Mouse (Mus musculus) testis, adult 2 months (tissue): ENCODE data around the gene Atrnl1. TPM values are rescaled to one million over a fixed set of nuclear protein-coding genes. Genes with fewer than 3 reads are reported as not detected.

Experiments used
- H3K27ac ChIP-seq: fragments of 200-500 bp; 2 replicates; pipeline ENCODE4 v1.5.1; 2012; ENCODE audit warnings: low read depth, low read length; ENCODE audit not compliant: control insufficient read depth, insufficient read depth
- H3K27me3 ChIP-seq: fragments of 200-500 bp; 2 replicates; pipeline ENCODE4 v1.6.1; 2012; ENCODE audit warnings: mild to moderate bottlenecking, low read length, moderate library complexity; ENCODE audit not compliant: control insufficient read depth, insufficient read depth
- H3K36me3 ChIP-seq: fragments of 200-500 bp; 2 replicates; pipeline ENCODE4 v1.6.1; 2012; ENCODE audit warnings: mild to moderate bottlenecking, low read length; ENCODE audit not compliant: control insufficient read depth, insufficient read depth
- H3K4me1 ChIP-seq: fragments of 200-500 bp; 2 replicates; pipeline ENCODE4 v1.6.1; 2012; ENCODE audit warnings: low read length; ENCODE audit not compliant: control insufficient read depth, insufficient read depth
- H3K4me3 ChIP-seq: fragments of 200-500 bp; 2 replicates; pipeline ENCODE4 v1.5.1; 2012; ENCODE audit warnings: low read depth, mild to moderate bottlenecking, low read length, moderate library complexity, mixed read lengths; ENCODE audit not compliant: control insufficient read depth
- CTCF ChIP-seq: fragments of 200-500 bp; IDR thresholded peaks from 2 replicates; pipeline ENCODE4 v1.5.1; 2012; ENCODE audit warnings: low read depth, mild to moderate bottlenecking, inconsistent platforms, low read length, moderate library complexity; ENCODE audit not compliant: control insufficient read depth, insufficient read depth, insufficient replicate concordance
- POLR2A ChIP-seq: fragments of 200-500 bp; IDR thresholded peaks from 2 replicates; pipeline ENCODE4 v1.6.1; 2012; ENCODE audit warnings: low read depth, mild to moderate bottlenecking, inconsistent platforms, low read length, moderate library complexity; ENCODE audit not compliant: control insufficient read depth
- polyA plus RNA-seq: library from polyadenylated mRNA; depleted of rRNA; stranded (reverse); fragments of >200 nt; gene quantifications from 2 replicates; pipeline ENCODE4 v1.2.3, GENCODE M21; 2012

Gene Atrnl1
- polyA plus RNA-seq, 1 experiment: 3.8 TPM

GRCm38 (mm10) chr19:58099539-58099938 is 488.7 kb downstream of the Atrnl1 start:
- TF ChIP-seq POLR2A (no peak), CTCF (no peak)
- H3K27me3 ChIP-seq: no peaks in the 10 kb centered on the region

GRCm38 (mm10) chr19:58100381-58100780 is 489.5 kb downstream of the Atrnl1 start:
- peaks cover 3% of the 10 kb centered on the region; the same call in 1 of the 2 replicates for H3K4me1 ChIP-seq
- H3K27me3 ChIP-seq: no peaks in the 10 kb centered on the region
- no peak overlapping the region for H3K4me3 ChIP-seq
- H3K27ac ChIP-seq: no peak overlapping the region
- no peak for TF ChIP-seq POLR2A
- no peak for TF ChIP-seq CTCF
- H3K36me3 ChIP-seq: no peaks in the 10 kb centered on the region

More at GRCm38 (mm10) chr19:58099539-58099938, 488.7 kb downstream of the Atrnl1 start:
- Histone ChIP-seq H3K4me3 (no peak overlapping the region), H3K4me1 (peaks cover 3% of the 10 kb centered on the region), H3K27ac (no peak overlapping the region), H3K36me3 (no peaks in the 10 kb centered on the region)

- Histone ChIP-seq H3K27me3 (no peaks in the 10 kb centered on the region), H3K36me3 (no peaks in the 10 kb centered on the region), H3K4me3 (no peak overlapping the region), H3K4me1 (no peaks in the 10 kb centered on the region), H3K27ac (no peak overlapping the region)
- TF ChIP-seq CTCF (no peak), POLR2A (no peak)
These were observed 493.7 kb downstream of the Atrnl1 start for GRCm38 (mm10) chr19:58104544-58104943.

- Histone ChIP-seq H3K27me3 (no peaks in the 10 kb centered on the region), H3K4me3 (no peak overlapping the region), H3K27ac (no peak overlapping the region), H3K36me3 (no peaks in the 10 kb centered on the region), H3K4me1 (no peaks in the 10 kb centered on the region)
- no peak for TF ChIP-seq POLR2A
- TF ChIP-seq CTCF: no peak
These were observed 496.8 kb downstream of the Atrnl1 start for GRCm38 (mm10) chr19:58107632-58108031.

DNA sequence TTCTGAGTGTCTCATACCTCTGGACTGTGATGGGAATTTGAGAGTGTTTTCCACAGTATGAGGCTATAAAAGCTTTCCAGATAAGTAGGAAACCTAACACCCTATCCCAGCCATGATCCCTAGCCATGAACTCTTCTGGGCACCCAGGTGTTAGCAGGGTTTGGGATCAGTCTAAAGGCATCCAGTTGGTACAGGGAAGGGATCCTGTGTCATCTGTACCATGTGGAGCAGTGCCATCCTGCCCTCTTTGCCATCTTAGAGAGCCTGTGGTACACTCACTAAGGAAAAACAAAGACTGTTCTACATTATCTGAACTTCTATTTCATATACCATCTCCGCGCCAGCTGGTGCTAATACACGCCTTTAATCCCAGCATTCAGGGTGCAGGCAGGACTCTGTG is 499.7 kb downstream of the Atrnl1 start:
- H3K36me3 ChIP-seq: no peaks in the 10 kb centered on the region
- TF ChIP-seq CTCF (no peak), POLR2A (no peak)
- no peaks in the 10 kb centered on the region for H3K4me1 ChIP-seq
- no peak overlapping the region for H3K27ac ChIP-seq
- H3K4me3 ChIP-seq: no peak overlapping the region
- H3K27me3 ChIP-seq: no peaks in the 10 kb centered on the region

- TF ChIP-seq CTCF: no peak
- TF ChIP-seq POLR2A: no peak
- no peaks in the 10 kb centered on the region for H3K27me3 ChIP-seq
- H3K27ac ChIP-seq: no peak overlapping the region
- no peaks in the 10 kb centered on the region for H3K4me1 ChIP-seq
- no peaks in the 10 kb centered on the region for H3K36me3 ChIP-seq
- H3K4me3 ChIP-seq: no peak overlapping the region
These were observed 500.5 kb downstream of the Atrnl1 start for GRCm38 (mm10) chr19:58111291-58111690.

DNA sequence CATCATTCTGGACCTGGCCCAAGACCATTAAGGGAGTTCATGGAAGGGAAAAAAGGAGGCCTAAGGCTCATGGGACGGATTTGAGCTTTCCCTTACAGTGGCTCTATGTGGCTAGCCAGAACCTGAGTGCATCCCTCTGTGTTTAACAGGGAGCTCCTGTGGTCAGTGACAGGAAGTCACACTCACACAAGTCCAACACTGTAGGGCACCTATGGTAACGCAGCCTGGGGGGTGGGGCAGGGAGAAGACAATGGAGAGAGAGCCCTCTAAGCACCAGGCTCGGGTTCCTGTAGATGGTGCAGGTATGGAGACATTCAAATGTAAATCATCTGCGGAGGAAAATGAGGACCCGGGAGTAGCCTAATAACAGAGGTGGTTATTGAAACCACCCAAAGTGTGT is 501.3 kb downstream of the Atrnl1 start:
- Histone ChIP-seq H3K27me3 (no peaks in the 10 kb centered on the region), H3K4me3 (no peak overlapping the region)
- no peak for TF ChIP-seq POLR2A

More for the DNA sequence above, 501.3 kb downstream of the Atrnl1 start:
- Histone ChIP-seq H3K4me1 (no peaks in the 10 kb centered on the region), H3K36me3 (no peaks in the 10 kb centered on the region), H3K27ac (no peak overlapping the region)
